Mouse (Mus musculus): ENCODE results near the gene Tle6. TPM values are rescaled to one million over a fixed set of nuclear protein-coding genes. Genes with fewer than 3 reads are reported as not detected.

Tle6 gene
- polyA plus RNA-seq, 1 experiment from 2014 or later: 2.5 TPM

DNA sequence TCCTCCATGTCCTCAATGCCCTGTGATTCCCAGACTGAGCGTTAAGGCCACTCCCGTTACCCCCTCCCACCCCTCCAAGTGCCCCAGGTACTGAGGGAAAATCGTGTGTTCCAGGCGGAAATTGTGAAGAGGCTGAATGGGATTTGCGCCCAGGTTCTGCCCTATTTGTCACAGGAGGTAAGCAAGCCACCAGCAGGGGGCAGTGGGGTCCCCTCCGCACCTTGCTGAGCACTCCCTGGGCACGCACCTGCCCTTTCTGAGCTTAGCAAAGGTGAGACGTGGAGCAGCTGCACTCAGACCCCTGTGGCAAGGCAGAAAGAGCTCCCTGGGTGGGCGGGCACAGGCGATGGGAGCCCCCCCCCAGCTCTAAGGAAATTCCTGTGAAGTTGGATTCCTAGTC, 36.1 kb downstream of the Tle6 start:
- no peak overlapping the region for H3K9ac ChIP-seq (ENCODE audit: low read length)
- H3K4me2 ChIP-seq (ENCODE audit: low read length): no peak overlapping the region
- ATAC-seq: no peak
- H3K27me3 ChIP-seq (replicated peaks; ENCODE audit: control insufficient read depth, insufficient read depth, low read length): peaks cover 10% of the 10 kb centered on the region; the same call in 1 of the 2 replicates
- peaks cover 27% of the 10 kb centered on the region for H3K4me1 ChIP-seq (ENCODE audit: control insufficient read depth, insufficient read depth, low read length)
- H3K27ac ChIP-seq (ENCODE audit: low read depth, low read length): no peak overlapping the region
- 17% methylated on average over 10 of the region's 10 CpGs for WGBS
- no peak overlapping the region for H3K4me3 ChIP-seq (ENCODE audit: low read depth, low read length)
- no peaks in the 10 kb centered on the region for H3K9me3 ChIP-seq (replicated peaks; ENCODE audit: control insufficient read depth, low read length)
- DNase-seq (ENCODE audit: low spot score): peak; percentile 59
- peaks cover 41% of the 10 kb centered on the region for H3K36me3 ChIP-seq (ENCODE audit: control insufficient read depth, insufficient read depth, low read length)

- DNase-seq (ENCODE audit: low spot score) (no peak), ATAC-seq (no peak)
- H3K27ac ChIP-seq (ENCODE audit: low read depth, low read length): no peak overlapping the region
- no peak overlapping the region for H3K4me3 ChIP-seq (ENCODE audit: low read depth, low read length)
- peak overlapping the region; percentile 17; the same call in 1 of the 2 replicates for H3K4me2 ChIP-seq (ENCODE audit: low read length)
- WGBS: 3% methylated on average over 10 of the region's 10 CpGs
- peaks cover 26% of the 10 kb centered on the region for H3K4me1 ChIP-seq (ENCODE audit: control insufficient read depth, insufficient read depth, low read length)
- peaks cover 41% of the 10 kb centered on the region for H3K36me3 ChIP-seq (ENCODE audit: control insufficient read depth, insufficient read depth, low read length)
- peaks cover 8% of the 10 kb centered on the region; the same call in 1 of the 2 replicates for H3K27me3 ChIP-seq (replicated peaks; ENCODE audit: control insufficient read depth, insufficient read depth, low read length)
- no peak overlapping the region for H3K9ac ChIP-seq (ENCODE audit: low read length)
- no peaks in the 10 kb centered on the region for H3K9me3 ChIP-seq (replicated peaks; ENCODE audit: control insufficient read depth, low read length)
These were observed 36.7 kb downstream of the Tle6 start for GRCm38 (mm10) chr10:81564216-81564615.

GRCm38 (mm10) chr10:81563481-81563880, 37.4 kb downstream of the Tle6 start:
- Histone ChIP-seq H3K4me1 (ENCODE audit: control insufficient read depth, insufficient read depth, low read length) (peaks cover 23% of the 10 kb centered on the region), H3K4me2 (ENCODE audit: low read length) (no peak overlapping the region), H3K9ac (ENCODE audit: low read length) (no peak overlapping the region; the same call in 1 of the 2 replicates), H3K27ac (ENCODE audit: low read depth, low read length) (no peak overlapping the region), H3K4me3 (ENCODE audit: low read depth, low read length) (no peak overlapping the region), H3K27me3 (replicated peaks; ENCODE audit: control insufficient read depth, insufficient read depth, low read length) (peaks cover 8% of the 10 kb centered on the region; the same call in 1 of the 2 replicates), H3K36me3 (ENCODE audit: control insufficient read depth, insufficient read depth, low read length) (peaks cover 41% of the 10 kb centered on the region), H3K9me3 (replicated peaks; ENCODE audit: control insufficient read depth, low read length) (no peaks in the 10 kb centered on the region)
- DNase-seq (ENCODE audit: low spot score): no peak
- ATAC-seq: no peak
- 57% methylated on average over 6 of the region's 6 CpGs for WGBS

DNA sequence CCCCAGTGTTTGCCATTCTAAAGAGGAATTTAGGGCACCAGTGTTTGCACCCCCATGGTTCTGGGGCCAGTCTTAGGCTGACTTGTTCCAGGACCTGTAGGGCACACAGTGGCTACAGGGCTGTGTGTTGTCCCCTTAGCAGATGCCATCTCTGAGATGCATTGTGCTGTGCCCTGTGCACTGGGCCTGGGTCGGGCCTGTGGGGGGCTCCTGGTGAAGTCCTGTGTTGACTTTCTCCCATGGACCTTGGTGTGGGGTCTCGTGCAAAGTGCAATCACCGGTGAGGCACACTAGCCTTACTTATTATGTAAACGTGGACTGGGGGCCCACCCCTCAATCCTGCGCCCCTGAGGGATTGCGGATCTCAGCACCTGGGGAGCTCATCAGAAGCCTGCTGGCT, 38.5 kb downstream of the Tle6 start:
- H3K4me3 ChIP-seq (ENCODE audit: low read depth, low read length): no peak overlapping the region
- H3K9ac ChIP-seq (ENCODE audit: low read length): 0 out of 2 replicates have a peak overlapping the region, but pooled peaks have one; percentile 25
- H3K4me2 ChIP-seq (ENCODE audit: low read length): no peak overlapping the region
- no peak overlapping the region for H3K27ac ChIP-seq (ENCODE audit: low read depth, low read length)
- H3K36me3 ChIP-seq (ENCODE audit: control insufficient read depth, insufficient read depth, low read length): peaks cover 41% of the 10 kb centered on the region
- 72% methylated on average over 6 of the region's 6 CpGs for WGBS
- peaks cover 19% of the 10 kb centered on the region; the same call in 1 of the 2 replicates for H3K4me1 ChIP-seq (ENCODE audit: control insufficient read depth, insufficient read depth, low read length)
- DNase-seq (ENCODE audit: low spot score) (no peak), ATAC-seq (no peak)
- no peaks in the 10 kb centered on the region for H3K9me3 ChIP-seq (replicated peaks; ENCODE audit: control insufficient read depth, low read length)
- peaks cover 8% of the 10 kb centered on the region; the same call in 1 of the 2 replicates for H3K27me3 ChIP-seq (replicated peaks; ENCODE audit: control insufficient read depth, insufficient read depth, low read length)

DNA sequence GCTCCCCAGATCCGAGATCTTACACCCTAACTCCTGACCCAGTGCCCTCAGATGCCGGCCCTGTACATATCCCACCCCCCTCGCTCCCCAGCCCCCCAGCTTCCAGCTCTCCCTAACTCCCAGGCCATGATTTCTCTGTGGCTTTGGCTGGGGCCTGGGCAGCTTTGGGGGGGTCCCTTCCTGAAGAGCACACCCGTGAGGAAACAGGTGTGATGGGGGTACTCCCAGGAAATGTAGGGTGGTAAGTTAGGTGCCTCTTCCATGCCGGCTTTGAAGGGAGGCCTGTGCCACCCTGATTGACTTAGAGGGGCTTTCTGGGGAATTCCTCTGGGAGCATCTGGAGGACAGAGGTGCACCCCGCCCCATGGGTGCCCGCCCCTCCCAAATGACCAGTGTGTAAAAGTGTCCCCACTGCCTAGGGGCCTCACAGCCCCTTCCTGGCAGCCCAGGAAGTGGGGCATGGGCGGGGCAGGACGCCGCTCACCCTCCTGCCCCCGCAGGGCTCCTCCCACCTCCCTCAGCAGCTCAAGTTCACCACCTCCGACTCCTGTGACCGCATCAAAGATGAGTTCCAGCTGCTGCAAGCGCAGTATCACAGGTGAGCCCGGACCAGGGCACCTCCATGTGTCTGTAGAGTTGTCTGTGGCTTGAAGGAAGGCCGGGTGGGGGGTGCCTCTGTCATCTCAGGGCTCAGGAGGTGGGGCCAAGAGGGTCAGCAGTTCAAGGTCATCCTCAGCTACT, 40.0 kb downstream of the Tle6 start:
- DNase-seq (ENCODE audit: low spot score) (no peak), ATAC-seq (no peak; the same call in 1 of the 2 replicates)
- H3K4me2 ChIP-seq (ENCODE audit: low read length): peak overlapping the region; percentile 89
- H3K36me3 ChIP-seq (ENCODE audit: control insufficient read depth, insufficient read depth, low read length): peaks cover 30% of the 10 kb centered on the region
- peak overlapping the region; percentile 99 for H3K9ac ChIP-seq (ENCODE audit: low read length)
- 30% methylated on average over 16 of the region's 16 CpGs for WGBS
- H3K27ac ChIP-seq (ENCODE audit: low read depth, low read length): peak overlapping the region; percentile 94; the same call in 1 of the 2 replicates
- peaks cover 19% of the 10 kb centered on the region; the same call in 1 of the 2 replicates for H3K4me1 ChIP-seq (ENCODE audit: control insufficient read depth, insufficient read depth, low read length)
- H3K4me3 ChIP-seq (ENCODE audit: low read depth, low read length): peak overlapping the region; percentile 89
- H3K27me3 ChIP-seq (replicated peaks; ENCODE audit: control insufficient read depth, insufficient read depth, low read length): 0 out of 2 replicates have a peak, but pooled peaks cover 5% of the 10 kb centered on the region
- H3K9me3 ChIP-seq (replicated peaks; ENCODE audit: control insufficient read depth, low read length): no peaks in the 10 kb centered on the region

GRCm38 (mm10) chr10:81559627-81560539, 41.0 kb downstream of the Tle6 start:
- peak; percentile 48 for ATAC-seq
- H3K9ac ChIP-seq (ENCODE audit: low read length): peak overlapping the region; percentile 99
- H3K4me1 ChIP-seq (ENCODE audit: control insufficient read depth, insufficient read depth, low read length): peaks cover 19% of the 10 kb centered on the region; the same call in 1 of the 2 replicates
- WGBS: 1% methylated on average over 30 of the region's 36 CpGs
- peaks cover 20% of the 10 kb centered on the region for H3K36me3 ChIP-seq (ENCODE audit: control insufficient read depth, insufficient read depth, low read length)
- peak overlapping the region; percentile 89 for H3K4me2 ChIP-seq (ENCODE audit: low read length)
- H3K27ac ChIP-seq (ENCODE audit: low read depth, low read length): peak overlapping the region; percentile 94
- H3K9me3 ChIP-seq (replicated peaks; ENCODE audit: control insufficient read depth, low read length): no peaks in the 10 kb centered on the region
- no peaks in the 10 kb centered on the region for H3K27me3 ChIP-seq (replicated peaks; ENCODE audit: control insufficient read depth, insufficient read depth, low read length)
- no peak for DNase-seq (ENCODE audit: low spot score)
- H3K4me3 ChIP-seq (ENCODE audit: low read depth, low read length): peak overlapping the region; percentile 89

GRCm38 (mm10) chr10:81559163-81559626, 41.7 kb downstream of the Tle6 start, which contains the start of gene Aes:
Gene Aes, plus strand, starts transcription at chr10:81559488.
- 0% methylated on average over 28 of the region's 53 CpGs for WGBS
- Histone ChIP-seq H3K4me2 (ENCODE audit: low read length) (peak within 1 kb of the TSS; percentile 89), H3K27me3 (replicated peaks; ENCODE audit: control insufficient read depth, insufficient read depth, low read length) (no peaks in the 10 kb centered on the region), H3K36me3 (ENCODE audit: control insufficient read depth, insufficient read depth, low read length) (peaks cover 14% of the 10 kb centered on the region; the same call in 1 of the 2 replicates), H3K9ac (ENCODE audit: low read length) (peak within 1 kb of the TSS; percentile 99), H3K9me3 (replicated peaks; ENCODE audit: control insufficient read depth, low read length) (no peaks in the 10 kb centered on the region), H3K27ac (ENCODE audit: low read depth, low read length) (peak within 1 kb of the TSS; percentile 94), H3K4me3 (ENCODE audit: low read depth, low read length) (peak within 1 kb of the TSS; percentile 89), H3K4me1 (ENCODE audit: control insufficient read depth, insufficient read depth, low read length) (peaks cover 19% of the 10 kb centered on the region; the same call in 1 of the 2 replicates)
- ATAC-seq (peak; percentile 76), DNase-seq (ENCODE audit: low spot score) (peak; percentile 59)

- Histone ChIP-seq H3K4me1 (ENCODE audit: control insufficient read depth, insufficient read depth, low read length) (peaks cover 15% of the 10 kb centered on the region; the same call in 1 of the 2 replicates), H3K9ac (ENCODE audit: low read length) (no peak overlapping the region), H3K27ac (ENCODE audit: low read depth, low read length) (no peak overlapping the region), H3K9me3 (replicated peaks; ENCODE audit: control insufficient read depth, low read length) (no peaks in the 10 kb centered on the region), H3K36me3 (ENCODE audit: control insufficient read depth, insufficient read depth, low read length) (0 out of 2 replicates have a peak, but pooled peaks cover 5% of the 10 kb centered on the region), H3K4me3 (ENCODE audit: low read depth, low read length) (no peak overlapping the region), H3K27me3 (replicated peaks; ENCODE audit: control insufficient read depth, insufficient read depth, low read length) (no peaks in the 10 kb centered on the region), H3K4me2 (ENCODE audit: low read length) (no peak overlapping the region)
- DNase-seq (ENCODE audit: low spot score) (no peak), ATAC-seq (no peak)
- WGBS: 44% methylated on average over 1 of the region's 1 CpGs
These were observed 43.4 kb downstream of the Tle6 start for GRCm38 (mm10) chr10:81557491-81557890.

Measured in forebrain, embryonic 14.5 days (tissue).